Mouse (Mus musculus) NIH3T3 (cell line): ENCODE measurements around the gene Kcng1.

Experiments
- DNase-seq: peaks from one replicate; pipeline ENCODE4 v3.0.0-alpha.2; 2012; ENCODE audit warnings: low read depth

Kcng1 gene

GRCm38 (mm10) chr2:168281582-168281981 lies at the start of gene Kcng1:
TSS of gene Kcng1 (minus strand) at chr2:168281736.
- no peak for DNase-seq

- no peak for DNase-seq
Observed at GRCm38 (mm10) chr2:168330421-168331070, 49.0 kb upstream of the Kcng1 start.

GRCm38 (mm10) chr2:168321716-168322374 lies 40.3 kb upstream of the Kcng1 start:
- DNase-seq: peak; percentile 66

DNA sequence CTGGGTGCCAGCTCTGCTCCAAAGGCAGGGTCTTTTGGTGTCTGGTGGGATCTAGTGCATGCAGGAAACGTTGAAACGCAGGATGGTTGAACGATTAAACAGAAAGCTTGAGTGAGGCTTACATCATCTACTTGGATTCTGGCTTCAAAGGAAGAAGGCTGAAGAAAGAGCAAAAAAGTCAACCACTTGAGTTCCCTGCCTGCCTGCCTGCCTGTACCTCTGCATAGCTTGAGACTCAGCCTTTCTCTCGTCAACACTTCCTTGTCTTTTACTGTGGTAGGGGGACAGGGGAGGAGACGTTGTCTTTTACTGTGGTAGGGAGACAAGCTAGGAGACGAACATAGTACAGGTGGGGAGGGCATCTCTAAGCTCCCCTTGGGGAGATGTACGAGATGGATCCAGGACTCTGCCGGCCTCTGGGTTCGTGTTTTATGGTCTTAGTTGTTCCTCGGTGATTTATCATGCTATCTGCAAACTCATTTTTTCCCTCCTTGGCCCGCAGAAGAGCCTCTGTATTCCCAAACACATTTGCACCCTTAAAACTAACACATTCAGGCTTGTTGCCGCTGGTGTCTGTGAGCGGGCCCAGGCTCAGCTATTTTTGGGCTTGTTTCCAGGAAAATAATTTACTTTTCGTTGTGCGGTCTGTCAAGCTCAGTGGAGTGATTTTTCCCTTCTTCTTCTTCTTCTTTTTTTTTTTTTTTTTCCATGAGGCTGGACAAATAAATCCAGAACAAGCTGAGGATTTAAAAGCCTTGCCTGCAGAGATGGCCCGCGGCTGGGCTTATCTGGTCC lies 39.0 kb upstream of the Kcng1 start:
- DNase-seq: no peak

- no peak for DNase-seq
Observed at GRCm38 (mm10) chr2:168314646-168315446, 33.3 kb upstream of the Kcng1 start.

DNA sequence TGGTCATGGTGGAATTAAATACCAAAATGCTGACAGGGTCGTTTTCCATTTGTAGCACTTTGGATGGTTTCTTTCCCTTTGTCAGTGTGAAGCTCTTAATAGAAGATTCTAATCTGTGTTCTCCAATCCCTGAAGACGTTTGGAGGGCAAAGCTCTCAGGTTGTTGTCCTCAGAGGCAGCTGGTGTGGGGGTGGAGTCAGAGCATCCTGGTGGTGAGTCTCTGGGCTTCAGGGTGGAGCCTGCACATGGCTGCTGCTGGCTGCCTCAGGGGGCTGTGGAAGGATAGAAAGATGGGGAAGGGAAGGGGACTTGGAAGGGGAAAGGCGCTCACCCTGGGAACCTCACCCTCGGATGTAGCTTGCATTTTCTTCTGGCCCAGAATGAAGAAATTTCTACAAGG lies 31.0 kb upstream of the Kcng1 start:
- DNase-seq: no peak

DNA sequence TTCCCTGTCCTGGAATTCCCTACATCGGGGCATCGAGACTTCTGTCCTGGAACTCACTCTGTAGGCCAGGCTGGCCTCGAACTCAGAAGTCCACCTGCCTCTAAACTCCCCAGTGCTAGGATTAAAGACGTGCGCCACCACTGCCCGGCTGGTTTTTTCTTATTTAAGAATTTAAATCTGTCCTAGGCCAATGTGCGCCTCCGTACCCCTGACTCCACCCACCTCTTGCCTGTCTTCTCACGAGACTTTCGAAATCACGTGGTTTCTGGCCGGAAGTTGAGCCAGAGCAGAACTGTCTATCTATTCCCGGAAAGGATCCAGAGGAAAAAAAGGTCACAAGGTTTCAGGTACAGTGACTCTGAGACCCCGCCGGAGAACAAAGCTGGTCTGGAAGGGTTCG lies 29.5 kb upstream of the Kcng1 start:
- DNase-seq: no peak

- DNase-seq: no peak
Observed at GRCm38 (mm10) chr2:168308916-168309315, 27.4 kb upstream of the Kcng1 start.

DNA sequence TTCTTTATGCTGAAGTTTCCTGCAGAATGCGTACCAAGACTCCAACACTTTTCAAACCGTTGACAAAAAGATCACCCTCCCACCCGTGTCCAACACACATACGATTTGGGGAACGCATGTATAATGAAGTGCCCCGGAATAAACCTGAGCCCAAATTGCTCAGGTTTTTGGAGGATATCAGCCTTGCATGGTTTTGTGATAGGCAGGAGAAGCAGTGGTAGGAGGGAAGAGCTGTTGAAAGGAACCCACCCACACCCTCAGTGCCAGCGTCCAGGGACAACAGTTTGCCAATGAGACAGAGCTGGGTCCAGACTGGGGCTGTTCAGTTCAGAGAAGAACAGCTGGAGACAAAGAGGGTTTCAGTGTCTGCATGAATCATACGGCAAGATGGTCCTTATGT lies 18.1 kb upstream of the Kcng1 start:
- no peak for DNase-seq

DNA sequence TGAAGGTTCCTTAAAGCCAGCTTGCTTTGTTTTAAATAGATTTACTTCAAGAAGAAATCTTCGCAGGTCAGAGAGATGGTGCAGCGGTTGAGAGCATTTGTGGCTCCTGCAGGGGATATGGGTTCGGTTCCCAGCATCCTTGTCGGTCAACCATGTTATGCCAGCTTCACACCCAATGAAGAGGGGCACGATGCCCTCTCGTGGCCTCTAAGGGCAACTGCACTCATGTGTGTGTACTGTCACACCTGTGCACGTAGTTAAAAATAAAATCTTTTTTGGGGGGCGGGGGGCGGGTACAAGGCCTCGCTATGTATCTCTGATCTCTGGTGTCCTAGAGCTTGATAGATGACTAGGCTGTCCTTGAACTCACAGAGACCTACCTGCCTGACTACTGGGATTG lies 15.0 kb upstream of the Kcng1 start:
- DNase-seq: no peak

DNA sequence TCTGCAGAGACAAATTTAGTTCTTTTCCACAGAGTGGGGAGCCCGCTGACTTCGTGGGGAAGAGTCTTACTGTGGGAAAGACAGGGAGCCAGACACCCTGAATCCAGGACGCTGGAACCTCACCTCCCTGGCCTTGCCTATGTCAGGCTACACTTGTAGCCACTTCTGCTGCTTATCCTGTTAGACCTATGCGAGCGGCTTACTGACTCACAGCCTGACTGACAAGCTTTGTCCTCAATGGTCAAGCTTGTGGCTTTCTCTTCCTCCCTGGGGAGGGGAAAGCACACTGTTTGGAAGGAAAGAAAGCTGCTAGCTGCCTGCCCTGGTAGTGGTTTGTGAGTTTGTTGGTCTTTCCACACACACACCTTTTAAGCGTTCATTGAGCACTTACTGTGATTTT lies 11.0 kb upstream of the Kcng1 start:
- no peak for DNase-seq

GRCm38 (mm10) chr2:168292041-168292440 lies 10.5 kb upstream of the Kcng1 start:
- no peak for DNase-seq

DNA sequence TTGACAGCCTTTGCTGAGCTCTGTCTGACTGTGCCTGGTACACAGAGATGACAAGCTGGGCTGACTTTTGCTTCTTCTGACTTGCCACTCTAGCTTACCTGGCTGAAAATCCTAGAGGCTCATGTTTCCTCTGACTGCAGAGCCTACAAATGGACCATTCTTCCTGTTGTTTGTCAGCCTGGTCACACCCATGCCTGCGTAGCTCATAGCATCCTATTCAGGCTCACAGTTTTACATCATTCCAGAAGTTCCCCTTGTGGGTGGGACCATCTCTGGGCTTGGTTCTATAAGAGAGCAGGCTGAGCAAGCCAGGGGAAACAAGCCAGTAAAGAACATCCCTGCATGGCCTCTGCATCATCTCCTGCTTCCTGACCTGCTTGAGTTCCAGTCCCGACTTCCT lies 8.3 kb upstream of the Kcng1 start:
- no peak for DNase-seq

- DNase-seq: no peak
Observed at GRCm38 (mm10) chr2:168289016-168289415, 7.5 kb upstream of the Kcng1 start.

GRCm38 (mm10) chr2:168286987-168287386 lies 5.5 kb upstream of the Kcng1 start:
- DNase-seq: no peak

- no peak for DNase-seq
Observed at GRCm38 (mm10) chr2:168285143-168285542, 3.6 kb upstream of the Kcng1 start.

DNA sequence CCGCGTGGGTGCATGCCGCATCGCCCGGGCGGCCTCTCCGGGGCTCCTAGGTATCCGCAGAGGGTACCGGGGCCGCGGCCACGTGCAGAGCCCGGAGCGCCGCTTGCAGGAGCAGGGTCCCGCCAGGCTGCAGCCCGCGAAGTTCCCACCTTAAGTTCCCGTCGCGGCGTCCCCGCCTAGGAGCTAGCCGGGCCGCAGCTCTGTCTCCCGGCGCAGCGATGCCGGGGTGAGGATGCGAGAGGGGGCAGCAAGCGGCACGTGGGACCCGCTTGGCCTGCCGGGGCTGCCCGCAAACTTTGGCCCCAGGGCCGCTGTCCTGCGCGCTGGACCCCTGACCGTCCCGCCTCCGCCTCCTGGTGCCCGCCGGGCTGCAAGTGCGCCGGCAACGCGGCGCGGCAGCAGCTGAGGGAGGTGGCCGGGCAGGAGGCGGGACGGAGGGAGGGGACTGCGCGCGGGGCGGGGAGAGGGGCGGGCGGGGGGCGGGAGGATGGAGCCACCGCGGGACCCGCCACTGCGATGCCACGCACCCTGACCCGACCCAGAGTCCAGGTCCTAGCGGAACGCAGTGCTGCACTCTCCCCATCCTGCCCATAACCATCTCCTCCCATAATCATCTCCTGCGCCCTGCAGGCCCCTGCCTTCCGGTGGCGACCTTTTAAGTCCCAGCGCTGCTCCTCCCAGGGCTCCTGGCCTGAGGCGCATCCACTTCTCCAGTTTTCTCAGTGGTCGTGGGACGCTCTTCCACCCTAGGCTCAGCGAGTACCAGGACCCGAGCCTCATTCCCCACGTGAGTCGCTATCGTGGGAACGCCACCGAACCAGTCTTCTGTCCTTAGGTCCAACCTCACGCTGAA lies 581 bp downstream of the Kcng1 start:
- DNase-seq: no peak

DNA sequence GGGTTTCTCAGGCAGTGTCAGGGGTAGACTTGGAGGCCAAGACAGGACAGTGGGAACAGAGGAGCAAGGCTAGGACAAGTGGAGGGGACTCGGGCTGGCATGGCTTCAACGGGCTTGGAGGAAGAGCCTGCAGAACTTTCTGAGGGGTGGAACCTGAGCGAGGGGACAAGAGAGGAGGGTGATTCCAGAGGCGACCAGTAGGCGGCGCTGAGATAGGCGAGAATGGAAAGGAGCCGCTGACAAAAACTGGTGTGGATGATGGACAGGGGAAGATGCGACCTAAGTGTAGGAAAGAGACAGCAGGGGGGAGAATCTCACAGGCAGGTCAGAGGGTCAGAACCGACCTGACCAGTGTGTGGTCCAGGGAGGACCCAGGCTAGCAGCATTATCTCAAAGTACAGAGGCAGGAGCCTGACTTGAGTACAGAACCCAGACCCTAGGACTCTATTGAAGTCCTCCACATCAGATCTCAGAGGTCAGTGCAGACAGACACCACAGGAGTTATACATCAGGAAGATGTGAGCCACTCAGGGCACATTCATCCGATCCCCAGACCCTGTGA lies 7.1 kb downstream of the Kcng1 start:
- DNase-seq: peak; percentile 75

- no peak for DNase-seq
Observed at GRCm38 (mm10) chr2:168273387-168273786, 8.1 kb downstream of the Kcng1 start.

GRCm38 (mm10) chr2:168268033-168268432 lies 13.5 kb downstream of the Kcng1 start:
- DNase-seq: no peak

DNA sequence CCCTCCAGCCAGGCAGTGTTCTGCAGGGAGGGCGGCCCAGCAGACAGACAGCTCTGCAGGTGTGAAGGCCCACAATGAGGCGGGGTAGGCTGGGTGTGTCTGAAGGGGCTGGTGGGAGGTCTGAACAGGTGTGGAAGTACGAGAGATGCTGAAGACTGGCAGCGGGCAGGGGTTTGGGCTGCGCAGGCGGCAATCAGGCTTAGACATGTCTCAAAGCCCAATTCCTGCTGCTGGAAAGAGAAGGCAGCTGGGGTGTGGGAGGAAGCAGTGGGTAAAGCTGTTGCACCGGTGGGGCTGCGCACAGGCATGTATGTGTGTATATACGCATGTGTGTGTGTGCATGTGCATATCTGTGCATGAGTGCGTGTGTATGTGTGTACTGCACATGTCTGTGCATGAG lies 20.6 kb downstream of the Kcng1 start:
- no peak for DNase-seq
